Mouse (Mus musculus) stomach, embryonic 15.5 days (tissue): ENCODE measurements around the gene BC049352. TPM values are rescaled to one million over a fixed set of nuclear protein-coding genes. Genes with fewer than 3 reads are reported as not detected.

Source experiments
- ATAC-seq: fragments of 200-750 bp; cut with Nextera tagmentation; 2 replicates; pipeline ENCODE4 v1.8.0; 2017; ENCODE audit warnings: low read depth, moderate number of reproducible peaks, moderate TSS enrichment; ENCODE audit not compliant: insufficient read depth, low FRiP score
- H3K27ac ChIP-seq: fragments of 300-500 bp; sonication (generic); 2 replicates; pipeline ENCODE4 v1.5.1; 2015; ENCODE audit warnings: mild to moderate bottlenecking, inconsistent platforms
- H3K27me3 ChIP-seq: fragments of 300-500 bp; sonication (generic); replicated peaks from 2 replicates; pipeline ENCODE4 v1.6.1; 2015; ENCODE audit warnings: inconsistent platforms
- H3K36me3 ChIP-seq: fragments of 300-500 bp; sonication (generic); 2 replicates; pipeline ENCODE4 v1.6.1; 2015; ENCODE audit warnings: inconsistent platforms
- H3K4me1 ChIP-seq: fragments of 300-500 bp; sonication (generic); 2 replicates; pipeline ENCODE4 v1.6.1; 2015; ENCODE audit warnings: inconsistent platforms
- H3K4me2 ChIP-seq: fragments of 300-500 bp; sonication (generic); 2 replicates; pipeline ENCODE4 v1.6.1; 2015; ENCODE audit warnings: mild to moderate bottlenecking, inconsistent platforms
- H3K4me3 ChIP-seq: fragments of 300-500 bp; sonication (generic); replicated peaks from 2 replicates; pipeline ENCODE4 v1.5.1; 2015; ENCODE audit warnings: inconsistent platforms
- H3K9ac ChIP-seq: fragments of 300-500 bp; sonication (generic); 2 replicates; pipeline ENCODE4 v1.6.1; 2015; ENCODE audit warnings: inconsistent platforms
- H3K9me3 ChIP-seq: fragments of 300-500 bp; sonication (generic); 2 replicates; pipeline ENCODE4 v1.6.1; 2016; ENCODE audit warnings: inconsistent platforms
- WGBS: fragments of 180-500 bp; shearing (Covaris S2); methylation state at CpG from one replicate; pipeline ENCODE4 v1.1.7; 2015; 5-methylcytosine and 5-hydroxymethylcytosine counted together
- polyA plus RNA-seq: library from polyadenylated mRNA; unstranded; fragments of >200 nt; fragmentation: Nextera tagmentation; extraction: Ambion mirVana; gene quantifications from 2 replicates; pipeline ENCODE4 v1.2.1, GENCODE M21; 2015

The BC049352 gene
- polyA plus RNA-seq, 1 experiment from 2014 or later = 0.23 TPM

DNA sequence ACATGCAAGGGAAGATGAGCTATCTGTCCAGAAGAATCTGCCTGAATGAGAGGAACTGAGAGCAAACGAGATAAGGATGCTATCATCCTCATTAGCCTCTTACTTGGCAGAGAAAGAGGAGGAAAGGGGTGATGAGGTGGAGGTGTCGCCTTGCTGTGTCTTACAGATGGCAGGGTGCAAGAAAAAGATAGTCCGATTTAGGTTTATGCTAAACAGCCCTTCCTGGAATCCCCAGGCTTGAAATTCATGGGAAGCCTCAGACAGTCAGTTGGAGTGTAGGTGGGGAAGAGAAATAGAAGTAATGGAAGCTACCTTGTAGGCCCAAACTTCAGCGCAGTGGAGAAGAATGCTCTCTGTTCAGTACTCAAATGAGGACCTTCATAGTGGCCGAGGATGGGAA lies 13.9 kb upstream of the BC049352 start:
- Histone ChIP-seq H3K27me3 (no peaks in the 10 kb centered on the region), H3K4me3 (no peak overlapping the region), H3K36me3 (no peaks in the 10 kb centered on the region), H3K9me3 (no peaks in the 10 kb centered on the region), H3K4me2 (no peak overlapping the region), H3K4me1 (no peaks in the 10 kb centered on the region), H3K9ac (no peak overlapping the region), H3K27ac (no peak overlapping the region)
- WGBS = 65% methylated on average over 5 of the region's 5 CpGs
- no peak for ATAC-seq

DNA sequence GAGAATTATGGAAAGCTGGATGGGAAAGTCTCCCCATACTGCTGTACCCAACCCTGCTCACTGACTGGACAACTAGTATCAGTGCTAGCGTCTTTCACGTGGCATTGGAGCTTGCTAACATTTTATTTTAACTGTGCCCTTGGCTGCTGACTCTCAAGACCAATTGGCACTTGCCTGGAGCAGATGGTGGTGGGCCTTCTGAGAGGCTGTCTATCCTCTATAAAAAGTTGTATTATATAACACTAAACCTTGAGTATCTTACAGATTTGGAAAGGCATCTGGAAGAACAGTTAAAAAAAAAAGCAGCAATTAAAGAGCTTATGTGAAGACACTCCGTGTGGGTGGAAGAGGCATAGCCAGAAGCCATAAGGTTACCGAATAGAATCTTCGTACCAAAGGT lies 11.7 kb upstream of the BC049352 start:
- no peaks in the 10 kb centered on the region for H3K9me3 ChIP-seq
- H3K27me3 ChIP-seq = no peaks in the 10 kb centered on the region
- no peak overlapping the region for H3K27ac ChIP-seq
- no peak overlapping the region for H3K4me2 ChIP-seq
- no peak overlapping the region for H3K9ac ChIP-seq
- no peaks in the 10 kb centered on the region for H3K36me3 ChIP-seq
- H3K4me1 ChIP-seq = no peaks in the 10 kb centered on the region
- no peak for ATAC-seq
- WGBS = 90% methylated on average over 5 of the region's 5 CpGs
- H3K4me3 ChIP-seq = no peak overlapping the region

DNA sequence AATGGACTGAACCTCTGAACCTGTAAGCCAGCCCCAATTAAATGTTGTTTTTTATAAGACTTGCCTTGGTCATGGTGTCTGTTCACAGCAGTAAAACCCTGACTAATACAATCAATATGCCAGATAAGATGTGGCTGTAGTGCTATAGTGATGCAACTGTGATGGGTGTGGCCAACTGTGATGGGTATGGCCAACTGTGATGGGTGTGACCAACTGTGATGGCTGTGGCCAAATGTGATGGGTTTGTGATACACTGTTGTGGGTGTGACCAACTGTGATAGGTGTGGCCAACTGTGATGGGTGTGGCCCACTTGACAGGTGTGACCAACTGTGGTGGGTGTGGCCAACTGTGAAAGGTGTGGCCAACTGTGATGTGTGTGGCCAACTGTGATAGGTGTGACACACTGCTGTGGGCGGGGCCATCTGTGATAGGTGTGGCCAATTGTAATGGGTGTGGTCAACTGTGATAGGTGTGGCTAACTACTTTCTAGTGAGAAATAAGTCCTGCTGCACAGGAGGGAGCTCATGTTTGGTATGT lies 10.7 kb upstream of the BC049352 start:
- Histone ChIP-seq H3K27me3 (no peaks in the 10 kb centered on the region), H3K4me3 (no peak overlapping the region), H3K27ac (no peak overlapping the region), H3K36me3 (no peaks in the 10 kb centered on the region), H3K4me1 (no peaks in the 10 kb centered on the region), H3K4me2 (no peak overlapping the region), H3K9ac (no peak overlapping the region), H3K9me3 (no peaks in the 10 kb centered on the region)
- 73% methylated on average over 1 of the region's 1 CpGs for WGBS
- ATAC-seq = no peak

DNA sequence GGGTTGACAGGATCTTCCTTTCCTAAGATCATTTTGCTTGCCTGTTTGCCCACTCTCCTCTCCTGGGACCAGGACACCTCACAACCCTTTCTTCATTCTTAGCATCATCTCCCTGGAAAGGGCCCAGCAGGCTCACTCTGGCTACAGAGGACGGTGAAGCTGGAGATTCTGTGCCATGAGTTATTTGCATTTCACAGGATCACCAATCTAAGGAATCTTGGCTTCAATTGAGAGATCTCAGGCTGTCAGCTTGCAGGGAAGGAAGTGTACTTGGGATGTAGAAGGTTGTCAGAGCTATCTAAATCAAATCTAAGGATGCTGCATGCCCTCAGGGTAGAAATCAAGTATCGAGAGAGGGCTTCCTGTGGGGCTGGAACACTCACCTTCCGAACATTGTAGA lies 8.3 kb upstream of the BC049352 start:
- H3K9ac ChIP-seq = no peak overlapping the region
- 62% methylated on average over 3 of the region's 3 CpGs for WGBS
- no peaks in the 10 kb centered on the region for H3K27me3 ChIP-seq
- no peak overlapping the region for H3K4me3 ChIP-seq
- no peak overlapping the region for H3K27ac ChIP-seq
- H3K4me2 ChIP-seq = no peak overlapping the region
- H3K36me3 ChIP-seq = no peaks in the 10 kb centered on the region
- H3K9me3 ChIP-seq = no peaks in the 10 kb centered on the region
- ATAC-seq = no peak
- H3K4me1 ChIP-seq = no peaks in the 10 kb centered on the region

DNA sequence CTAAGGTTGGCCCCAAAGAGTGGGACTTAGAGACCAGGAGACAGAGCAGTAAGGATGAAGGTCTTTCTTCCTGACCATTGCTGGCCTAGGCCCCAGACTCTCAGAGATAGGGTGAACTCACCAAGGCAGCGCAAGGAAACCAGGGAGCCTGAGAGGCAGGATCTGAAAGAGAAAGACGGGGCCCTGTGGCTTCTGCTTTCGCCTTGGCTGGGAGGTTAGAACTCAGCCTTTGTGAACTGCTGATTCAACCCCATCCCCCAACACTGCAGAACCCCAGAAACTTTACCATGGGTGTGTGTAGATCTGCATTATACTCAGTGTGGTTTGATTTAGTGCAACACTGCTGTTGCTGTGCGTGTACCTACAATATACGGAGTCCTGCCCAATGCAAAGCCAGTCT lies 2.5 kb upstream of the BC049352 start:
- H3K27me3 ChIP-seq = no peaks in the 10 kb centered on the region
- no peak overlapping the region for H3K27ac ChIP-seq
- H3K9me3 ChIP-seq = no peaks in the 10 kb centered on the region
- no peak overlapping the region for H3K4me3 ChIP-seq
- no peaks in the 10 kb centered on the region for H3K36me3 ChIP-seq
- WGBS = 77% methylated on average over 5 of the region's 5 CpGs
- ATAC-seq = no peak
- H3K4me1 ChIP-seq = no peaks in the 10 kb centered on the region
- H3K4me2 ChIP-seq = no peak overlapping the region
- no peak overlapping the region for H3K9ac ChIP-seq

DNA sequence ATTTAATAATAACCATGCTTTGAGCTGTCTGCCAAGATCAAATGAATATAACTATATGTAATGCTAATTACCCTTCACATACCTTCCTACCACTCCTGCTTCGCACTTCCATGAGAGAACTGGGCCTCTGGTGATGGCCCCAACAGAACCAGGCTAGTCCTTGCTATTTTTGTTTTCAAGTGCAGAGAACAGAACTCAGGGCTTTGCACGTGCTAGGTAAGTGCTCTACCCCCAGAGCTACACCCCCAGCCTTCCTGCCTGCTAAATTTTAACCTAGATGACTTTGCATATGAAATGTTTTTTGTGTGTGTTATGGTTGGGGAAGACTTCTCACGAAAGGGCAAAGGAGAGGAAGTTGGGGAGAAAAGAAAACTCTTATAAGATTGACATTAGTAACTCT lies 714 bp downstream of the BC049352 start:
- no peak for ATAC-seq
- no peak overlapping the region for H3K9ac ChIP-seq
- 50% methylated on average over 3 of the region's 3 CpGs for WGBS
- no peaks in the 10 kb centered on the region for H3K36me3 ChIP-seq
- no peaks in the 10 kb centered on the region for H3K27me3 ChIP-seq
- no peaks in the 10 kb centered on the region for H3K4me1 ChIP-seq
- no peak overlapping the region for H3K4me2 ChIP-seq
- no peaks in the 10 kb centered on the region for H3K9me3 ChIP-seq
- H3K27ac ChIP-seq = no peak overlapping the region
- no peak overlapping the region for H3K4me3 ChIP-seq

DNA sequence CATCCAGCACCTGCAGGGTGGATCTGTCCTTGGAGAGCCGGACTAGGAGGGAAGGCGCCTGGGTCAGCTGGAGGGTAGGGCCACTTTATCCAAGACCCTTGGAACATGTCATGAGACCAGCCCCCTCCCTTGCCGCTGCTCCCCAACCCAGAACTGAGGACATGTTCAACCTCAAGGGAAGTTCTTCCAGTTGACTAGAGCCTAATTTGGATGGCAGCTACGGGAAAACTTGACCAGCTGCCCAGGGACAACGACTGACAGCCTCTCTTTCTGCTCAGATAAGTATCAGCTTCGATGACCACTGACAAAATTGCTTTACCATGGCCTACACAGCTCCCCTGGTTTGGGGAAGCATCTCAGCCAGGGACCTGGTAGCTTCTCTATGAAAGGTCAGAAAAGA lies 1.5 kb downstream of the BC049352 start:
- Histone ChIP-seq H3K4me3 (no peak overlapping the region), H3K27me3 (no peaks in the 10 kb centered on the region), H3K36me3 (no peaks in the 10 kb centered on the region), H3K4me2 (no peak overlapping the region), H3K27ac (no peak overlapping the region), H3K4me1 (no peaks in the 10 kb centered on the region), H3K9ac (no peak overlapping the region), H3K9me3 (no peaks in the 10 kb centered on the region)
- 78% methylated on average over 6 of the region's 6 CpGs for WGBS
- ATAC-seq = no peak

DNA sequence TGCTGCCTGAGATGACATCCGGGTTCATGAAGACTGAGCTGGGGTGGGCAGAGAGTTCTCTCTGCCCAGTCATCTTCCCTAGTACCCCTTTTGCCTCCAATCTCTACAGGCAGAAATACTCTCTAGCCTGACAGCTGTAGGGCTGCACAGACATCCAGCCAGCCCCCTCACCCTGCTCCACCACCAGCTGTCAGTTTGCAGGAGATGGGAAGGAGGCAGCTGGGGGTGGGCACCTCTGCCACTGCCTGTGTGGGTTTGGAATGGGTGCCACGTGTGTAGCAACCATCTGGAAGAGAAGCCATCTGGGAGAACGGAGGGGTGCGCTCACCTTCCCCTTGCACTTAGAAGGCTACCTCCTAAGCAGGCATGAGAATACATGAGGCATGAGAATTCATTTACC lies 3.4 kb downstream of the BC049352 start:
- no peak overlapping the region for H3K27ac ChIP-seq
- 77% methylated on average over 4 of the region's 4 CpGs for WGBS
- no peaks in the 10 kb centered on the region for H3K27me3 ChIP-seq
- no peaks in the 10 kb centered on the region for H3K9me3 ChIP-seq
- no peaks in the 10 kb centered on the region for H3K4me1 ChIP-seq
- no peak overlapping the region for H3K4me2 ChIP-seq
- no peak; the same call in 1 of the 2 replicates for ATAC-seq
- H3K36me3 ChIP-seq = no peaks in the 10 kb centered on the region
- no peak overlapping the region for H3K4me3 ChIP-seq
- no peak overlapping the region for H3K9ac ChIP-seq

DNA sequence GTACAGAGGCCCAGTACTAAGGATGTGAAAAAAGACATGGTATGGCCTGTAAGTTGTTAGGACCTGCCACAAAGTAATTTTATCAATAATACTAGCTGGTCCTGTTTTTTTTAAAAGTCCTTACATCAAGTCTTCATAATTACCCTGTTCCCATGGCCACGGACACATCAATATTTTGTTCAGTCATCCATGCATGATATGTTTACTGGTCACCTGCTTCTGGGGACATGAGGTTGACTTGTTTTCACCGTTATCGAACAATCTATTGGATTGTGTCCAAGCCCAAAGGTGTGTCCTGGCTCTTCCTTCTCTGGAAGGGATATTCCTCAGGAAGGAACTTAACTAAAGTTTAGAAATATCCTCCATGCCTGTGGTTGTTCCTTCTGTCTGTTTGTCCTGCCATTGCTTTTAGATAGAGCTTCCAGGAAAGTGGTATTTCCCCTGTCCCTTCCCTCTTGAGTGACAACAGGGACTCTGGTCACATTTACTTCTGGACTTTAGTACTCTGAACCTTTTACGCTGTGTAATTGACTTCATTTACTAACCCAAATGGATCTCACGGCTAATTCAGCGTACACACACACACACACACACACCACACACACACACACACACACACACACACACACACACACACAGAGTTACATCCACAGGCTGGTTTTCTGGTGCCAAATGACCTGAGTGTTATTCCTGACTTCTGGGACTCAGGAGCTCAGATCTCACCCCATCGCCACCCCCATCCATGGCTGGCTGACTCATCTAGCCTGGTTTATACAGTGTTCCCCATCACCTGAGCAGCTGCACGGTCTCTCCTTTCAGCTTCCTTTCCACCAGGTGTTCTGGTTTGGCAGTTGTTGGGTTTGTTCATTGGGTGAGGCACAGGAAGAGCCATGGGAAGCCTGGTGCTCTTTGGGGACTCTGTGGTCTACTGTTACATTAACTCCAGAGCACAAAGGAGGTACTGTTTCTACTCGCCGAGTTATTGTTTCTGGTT lies 7.1 kb downstream of the BC049352 start:
- Histone ChIP-seq H3K27me3 (no peaks in the 10 kb centered on the region), H3K36me3 (no peaks in the 10 kb centered on the region), H3K4me3 (no peak overlapping the region), H3K27ac (no peak overlapping the region), H3K4me1 (no peaks in the 10 kb centered on the region), H3K4me2 (no peak overlapping the region), H3K9ac (no peak overlapping the region), H3K9me3 (no peaks in the 10 kb centered on the region)
- 87% methylated on average over 10 of the region's 10 CpGs for WGBS
- no peak for ATAC-seq

DNA sequence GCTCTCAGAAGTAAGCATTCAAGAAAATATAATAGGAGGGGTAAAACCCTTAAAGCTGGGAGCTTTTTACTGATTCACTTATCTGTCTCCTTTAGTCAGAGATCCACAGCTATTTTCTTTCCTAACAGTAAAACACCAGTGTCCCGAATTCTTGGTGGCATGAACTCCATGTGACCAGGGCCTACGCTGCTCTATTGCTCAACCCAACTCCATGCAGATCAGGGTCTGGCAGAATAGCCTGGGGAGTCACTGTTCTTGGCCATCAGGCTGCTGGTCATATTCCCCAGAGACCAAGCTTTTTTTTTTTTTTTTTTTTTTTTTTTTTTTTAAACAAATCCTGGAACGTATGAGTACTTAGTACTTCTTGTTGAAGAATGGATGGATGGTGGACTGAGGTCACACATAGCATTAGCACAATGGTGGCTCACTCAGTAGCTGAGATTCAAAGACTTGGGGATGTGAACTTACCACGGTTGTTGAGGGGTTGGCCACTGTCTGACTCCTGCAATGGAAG lies 7.9 kb downstream of the BC049352 start:
- no peaks in the 10 kb centered on the region for H3K4me1 ChIP-seq
- no peaks in the 10 kb centered on the region for H3K27me3 ChIP-seq
- no peak overlapping the region for H3K27ac ChIP-seq
- no peaks in the 10 kb centered on the region for H3K36me3 ChIP-seq
- no peak for ATAC-seq
- no peak overlapping the region for H3K4me3 ChIP-seq
- no peaks in the 10 kb centered on the region for H3K9me3 ChIP-seq
- WGBS = 82% methylated on average over 4 of the region's 4 CpGs
- no peak overlapping the region for H3K9ac ChIP-seq
- no peak overlapping the region for H3K4me2 ChIP-seq

DNA sequence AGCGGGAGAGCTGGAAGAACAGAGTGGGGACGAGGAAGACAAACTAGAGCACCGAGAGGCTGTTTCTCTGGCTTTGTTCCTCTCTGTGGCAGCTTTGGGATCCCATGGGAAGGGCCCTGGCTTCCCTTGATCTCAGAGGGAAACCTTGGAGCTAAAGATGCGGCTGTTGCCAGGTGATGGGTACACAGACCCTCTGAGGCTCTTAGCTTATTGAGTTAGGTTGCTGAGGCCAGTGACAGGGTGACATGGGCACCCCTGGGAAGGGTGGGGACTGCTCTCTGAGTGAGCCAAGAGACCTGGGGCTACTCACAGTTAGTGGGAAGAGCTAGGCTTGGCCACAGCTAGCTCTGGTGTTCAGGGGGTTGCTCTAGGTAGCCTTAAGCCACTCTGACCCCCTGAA lies 13.7 kb downstream of the BC049352 start:
- Histone ChIP-seq H3K36me3 (no peaks in the 10 kb centered on the region), H3K4me2 (no peak overlapping the region), H3K4me3 (no peak overlapping the region), H3K27ac (no peak overlapping the region), H3K27me3 (no peaks in the 10 kb centered on the region), H3K9me3 (no peaks in the 10 kb centered on the region), H3K4me1 (no peaks in the 10 kb centered on the region), H3K9ac (no peak overlapping the region)
- no peak for ATAC-seq
- 79% methylated on average over 4 of the region's 4 CpGs for WGBS

DNA sequence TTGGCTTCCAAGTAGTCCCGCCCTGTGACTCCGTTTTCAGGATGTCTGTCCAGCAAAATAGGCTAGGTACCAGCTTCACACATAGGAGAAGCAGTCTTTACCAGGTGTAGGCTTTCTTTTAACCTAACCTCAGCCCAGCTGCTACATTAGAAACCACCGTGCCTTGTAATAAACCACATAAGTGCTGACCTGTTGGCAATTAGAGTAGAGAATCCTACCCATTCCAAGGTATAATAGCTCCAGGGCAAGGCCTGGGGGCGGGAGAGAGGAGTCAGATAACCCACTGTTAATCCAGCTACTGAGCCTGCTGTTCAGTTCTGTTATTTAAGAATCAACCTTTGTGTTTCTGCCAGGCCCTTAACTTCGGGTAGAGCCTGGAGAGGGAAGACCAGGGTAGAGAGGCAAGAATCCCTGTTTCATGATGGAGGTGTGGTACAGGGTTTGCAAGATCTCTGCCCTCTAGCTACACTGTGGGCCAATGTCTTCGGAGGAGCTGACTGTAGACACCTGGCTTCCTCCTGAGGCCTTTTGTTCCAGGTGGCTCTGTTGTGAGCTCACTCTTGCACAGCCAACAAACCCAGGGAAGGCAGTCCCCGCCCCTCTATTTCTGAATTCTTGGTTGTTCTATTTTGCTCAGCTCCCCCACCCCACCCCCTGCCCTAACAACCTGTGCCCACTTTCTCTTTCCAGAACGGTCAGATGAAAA lies 14.5 kb downstream of the BC049352 start:
- Histone ChIP-seq H3K36me3 (no peaks in the 10 kb centered on the region), H3K4me3 (no peak overlapping the region), H3K4me2 (no peak overlapping the region), H3K27ac (no peak overlapping the region), H3K4me1 (no peaks in the 10 kb centered on the region), H3K9ac (no peak overlapping the region), H3K9me3 (no peaks in the 10 kb centered on the region), H3K27me3 (no peaks in the 10 kb centered on the region)
- WGBS = 66% methylated on average over 8 of the region's 8 CpGs
- ATAC-seq = no peak
